Mouse (Mus musculus) Patski (cell line): ENCODE data around the gene Gm10762. TPM values are rescaled to one million over a fixed set of nuclear protein-coding genes. Genes with fewer than 3 reads are reported as not detected.
"Not testable (repeated sequence)": the region's sequence is repeated elsewhere in the genome, so short reads cannot be mapped to it uniquely, and the experiment has no call there.

ENCODE experiments used
- ATAC-seq: fragments of 100-300 bp; one replicate; pipeline ENCODE4 v1.8.0; 2021
- CTCF ChIA-PET: fragments of 350-600 bp; sonication (Branson Sonifier 250); formaldehyde crosslinking; loops from one replicate; lab custom pipeline; 2022; ENCODE audit warnings: inconsistent platforms; lab: Charles Lee
- POLR2A ChIA-PET: fragments of 350-600 bp; sonication (Branson Sonifier 250); formaldehyde crosslinking; loops from one replicate; lab custom pipeline; 2022; ENCODE audit warnings: antibody characterized with exemption, inconsistent platforms; lab: Charles Lee
- DNase-seq: peaks from one replicate; pipeline ENCODE4 v3.0.0-alpha.2; 2011; ENCODE audit warnings: low read depth, low spot score
- H3K27me3 ChIP-seq: fragments of 371-371 bp; one replicate; pipeline ENCODE4 v1.5.1; 2021
- CTCF ChIP-seq: fragments of 100-300 bp; IDR thresholded peaks from one replicate; pipeline ENCODE4 v1.5.1; 2021
- in situ Hi-C: fragments of 300-500 bp; cut with MboI; formaldehyde crosslinking; loops from 3 replicates; pipeline ENCODE4 v1.11.1; 2018; ENCODE audit warnings: low pct_unique_long_range_greater_than_20kb, mixed read lengths
- polyA plus RNA-seq: library from polyadenylated mRNA; unstranded; gene quantifications from one replicate; pipeline ENCODE4 v1.2.3, GENCODE M21; 2021

The Gm10762 gene
- polyA plus RNA-seq = 4.8 TPM

DNA sequence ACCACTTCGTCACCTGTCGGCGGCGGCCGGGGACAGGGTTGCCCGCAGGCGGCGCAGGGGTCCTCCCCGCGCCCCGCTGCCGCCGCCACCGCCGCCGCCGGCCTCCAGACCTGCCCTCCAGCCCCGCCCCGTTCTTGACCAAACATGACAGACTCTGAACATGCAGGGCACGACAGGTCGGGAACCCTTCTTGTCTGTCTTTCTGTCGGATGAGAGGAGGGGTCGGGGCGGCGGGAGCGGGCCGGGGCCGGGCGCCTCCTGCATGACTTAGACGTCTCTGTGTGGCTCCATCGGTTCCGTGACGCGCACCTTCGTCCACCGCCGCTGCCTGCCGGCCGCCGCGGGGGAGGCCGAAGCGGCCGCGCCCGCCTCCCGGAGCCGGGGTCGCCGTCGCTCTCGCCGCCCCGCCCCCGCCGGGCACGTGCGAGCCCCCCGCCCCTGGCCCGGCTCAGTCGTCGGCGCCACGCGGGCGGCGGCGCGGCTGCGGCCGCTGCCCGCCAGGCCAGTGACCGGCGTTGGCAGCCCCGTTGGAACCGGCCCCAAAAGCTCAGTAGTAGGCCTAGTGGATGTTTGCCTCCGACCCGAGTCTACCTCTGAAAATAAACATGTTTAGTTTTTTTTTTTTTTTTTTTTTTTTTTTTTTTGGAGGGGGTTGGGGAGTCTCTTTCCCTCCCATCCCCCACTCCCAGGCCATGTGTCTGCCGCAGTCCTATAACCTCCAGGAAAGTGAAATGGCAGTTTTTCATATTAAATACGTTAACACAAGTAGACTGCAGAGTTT is at the start of gene Gm10762:
TSS of gene Gm10762 (minus strand) at position 65 of the 781 bp plus-strand sequence.
- no peaks in the 10 kb centered on the region for H3K27me3 ChIP-seq
- ATAC-seq (peak; percentile 84), DNase-seq (no peak)
- ChIA-PET POLR2A (interaction anchor here (0.7 kb wide), 1 partner anchor 104 kb away, joined by 4 read pairs; no protein-coding TSS in a partner anchor), CTCF (no interaction called here)
- in situ Hi-C loops = no loop called here
- TF ChIP-seq CTCF = no peak

GRCm38 (mm10) chr2:129008867-129009266 is 41.3 kb upstream of the Gm10762 start:
- in situ Hi-C loops, H3K27me3 ChIP-seq, ATAC-seq, POLR2A ChIA-PET, DNase-seq: not testable (repeated sequence)
- peak; percentile 63 for TF ChIP-seq CTCF
- CTCF ChIA-PET = interaction anchor here (0.6 to 1.4 kb wide), 3 partner anchors 9 to 1684 kb away, joined by 3 read pairs; no protein-coding TSS in a partner anchor

- H3K27me3 ChIP-seq = no peaks in the 10 kb centered on the region
- TF ChIP-seq CTCF = no peak
- in situ Hi-C loops = no loop called here
- POLR2A ChIA-PET = no interaction called here
- CTCF ChIA-PET = no interaction called here
- DNase-seq (no peak), ATAC-seq (no peak)
Observed at GRCm38 (mm10) chr2:129006194-129006749, 38.7 kb upstream of the Gm10762 start.

- DNase-seq = no peak
- ChIA-PET POLR2A (no interaction called here), CTCF (no interaction called here)
- TF ChIP-seq CTCF = no peak
- no peaks in the 10 kb centered on the region for H3K27me3 ChIP-seq
- ATAC-seq = no peak
- in situ Hi-C loops = no loop called here
Observed at GRCm38 (mm10) chr2:129004872-129005271, 37.3 kb upstream of the Gm10762 start.

GRCm38 (mm10) chr2:128984746-128985145 is 17.2 kb upstream of the Gm10762 start:
- CTCF ChIA-PET = interaction anchor here (1.3 kb wide), 1 partner anchor 15 kb away, joined by 3 read pairs; no protein-coding TSS in a partner anchor
- POLR2A ChIA-PET = no interaction called here
- TF ChIP-seq CTCF = no peak
- ATAC-seq (no peak), DNase-seq (no peak)
- H3K27me3 ChIP-seq = no peaks in the 10 kb centered on the region
- in situ Hi-C loops = no loop called here

DNA sequence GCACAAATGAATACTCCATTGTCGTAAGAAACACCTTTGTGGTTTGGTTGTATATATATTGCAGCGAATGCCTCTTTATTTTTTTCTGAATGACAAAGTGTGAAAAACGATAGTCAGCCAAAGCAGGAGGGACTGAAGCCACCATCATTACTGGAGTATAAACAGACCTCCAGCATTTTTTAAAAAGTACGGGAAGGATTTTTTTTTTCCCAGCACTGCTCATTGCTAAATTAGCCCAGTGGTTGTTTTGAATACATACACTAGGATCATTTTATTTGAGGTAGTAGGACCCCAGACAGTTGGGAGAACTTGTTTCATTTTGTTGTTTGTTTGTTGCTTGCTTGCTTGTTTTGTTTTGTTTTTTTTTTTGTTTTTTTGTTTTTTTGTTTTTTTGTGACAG is 8.0 kb upstream of the Gm10762 start:
- POLR2A ChIA-PET = no interaction called here

GRCm38 (mm10) chr2:128972301-128972700 is 4.8 kb upstream of the Gm10762 start:
- DNase-seq (no peak), ATAC-seq (no peak)
- CTCF ChIA-PET = interaction anchor here (1.0 kb wide), 1 partner anchor 24 kb away, joined by 4 read pairs; no protein-coding TSS in a partner anchor
- TF ChIP-seq CTCF = no peak
- POLR2A ChIA-PET = no interaction called here
- H3K27me3 ChIP-seq = no peaks in the 10 kb centered on the region
- in situ Hi-C loops = no loop called here

More for the DNA sequence above, 8.0 kb upstream of the Gm10762 start:
- DNase-seq (no peak), ATAC-seq (no peak)
- in situ Hi-C loops = no loop called here
- CTCF ChIA-PET = no interaction called here
- no peak for TF ChIP-seq CTCF
- H3K27me3 ChIP-seq = no peaks in the 10 kb centered on the region

- POLR2A ChIA-PET = interaction anchor here (0.7 kb wide), 2 partner anchors 61 to 104 kb away, joined by 3 to 4 read pairs; no protein-coding TSS in a partner anchor
- in situ Hi-C loops = no loop called here
Observed at GRCm38 (mm10) chr2:128968475-128969083, 1.1 kb upstream of the Gm10762 start.

GRCm38 (mm10) chr2:128966641-128967580 is 614 bp downstream of the Gm10762 start, which contains the start of gene Zc3h6:
TSS of gene Zc3h6 (plus strand) at chr2:128967402.
- in situ Hi-C loops = no loop called here
- no peaks in the 10 kb centered on the region for H3K27me3 ChIP-seq
- ChIA-PET CTCF (interaction anchor here (1.0 to 1.3 kb wide), 4 partner anchors 11 to 69 kb away, joined by 4 to 8 read pairs (median 4); no protein-coding TSS in a partner anchor), POLR2A (interaction anchor here (0.6 to 1.4 kb wide), 7 partner anchors 12 to 522 kb away, joined by 3 to 7 read pairs (median 4); no protein-coding TSS in a partner anchor)
- no peak for TF ChIP-seq CTCF
- DNase-seq (peak; percentile 83), ATAC-seq (peak; percentile 94)

More at GRCm38 (mm10) chr2:128968475-128969083, 1.1 kb upstream of the Gm10762 start:
- no peak for TF ChIP-seq CTCF
- CTCF ChIA-PET = interaction anchor here (1.0 kb wide), 1 partner anchor 97 kb away, joined by 3 read pairs; the partner anchor contains the start of gene Ttl
- no peak for DNase-seq
- no peak for ATAC-seq
- H3K27me3 ChIP-seq = no peaks in the 10 kb centered on the region
